In genomic region chr1:179326262-179326964, GRCm38 (mm10) we compare ENCODE assay signal across 11 mouse cellular contexts.
A peak's percentile ranks its signal among the peaks of the same experiment; 100 is the strongest.
DNase-seq lines count a peak whose midpoint lies in the region; ATAC-seq lines count a peak whose summit lies in the region.
"Had no signal": no experiment of that assay in that cellular context is flagged by ENCODE, and none has a peak within 500 bp of the region (broad histone marks: within the 10 kb centered on the region; RNA-seq: fewer than 3 reads in every experiment).

No protein-coding gene starts in this region.

- H3K9me3 ChIP-seq in forebrain, embryonic 13.5 days (replicated peaks) = no peaks in the 10 kb centered on the region
- H3K9me3 ChIP-seq in forebrain, embryonic 10.5 days = no peaks in the 10 kb centered on the region
- no peaks in the 10 kb centered on the region for H3K9me3 ChIP-seq in hindbrain, embryonic 10.5 days
- H3K9me3 ChIP-seq in intestine, embryonic 15.5 days = no peaks in the 10 kb centered on the region
- H3K9me3 ChIP-seq: heart, embryonic 13.5 days; liver, embryonic 15.5 days had no signal

- ATAC-seq in forebrain, embryonic 13.5 days = peak; percentile 92
- no peak for ATAC-seq in intestine, embryonic 15.5 days

- no peak overlapping the region for H3K9ac ChIP-seq in forebrain, embryonic 13.5 days
- no peak overlapping the region for H3K9ac ChIP-seq in intestine, embryonic 15.5 days
- H3K9ac ChIP-seq: heart, embryonic 13.5 days; liver, embryonic 15.5 days had no signal

- H3K36me3 ChIP-seq in forebrain, embryonic 13.5 days (ENCODE audit: poor library complexity, severe bottlenecking) = no peaks in the 10 kb centered on the region
- H3K36me3 ChIP-seq in forebrain, embryonic 10.5 days (replicated peaks) = no peaks in the 10 kb centered on the region
- H3K36me3 ChIP-seq in hindbrain, embryonic 10.5 days = no peaks in the 10 kb centered on the region
- H3K36me3 ChIP-seq in intestine, embryonic 15.5 days = no peaks in the 10 kb centered on the region
- H3K36me3 ChIP-seq: heart, embryonic 13.5 days; liver, embryonic 15.5 days had no signal

- H3K27me3 ChIP-seq in forebrain, embryonic 13.5 days = no peaks in the 10 kb centered on the region
- H3K27me3 ChIP-seq in forebrain, embryonic 10.5 days (ENCODE audit: poor library complexity, severe bottlenecking) = no peaks in the 10 kb centered on the region
- H3K27me3 ChIP-seq in hindbrain, embryonic 10.5 days (ENCODE audit: insufficient read depth, poor library complexity, severe bottlenecking) = no peaks in the 10 kb centered on the region
- H3K27me3 ChIP-seq in intestine, embryonic 15.5 days (replicated peaks) = no peaks in the 10 kb centered on the region
- H3K27me3 ChIP-seq: heart, embryonic 13.5 days; liver, embryonic 15.5 days had no signal

- no peak overlapping the region for H3K4me2 ChIP-seq in forebrain, embryonic 13.5 days
- H3K4me2 ChIP-seq in intestine, embryonic 15.5 days (replicated peaks) = no peak overlapping the region
- H3K4me2 ChIP-seq: heart, embryonic 13.5 days; liver, embryonic 15.5 days had no signal

- WGBS in forebrain, embryonic 13.5 days = 80% methylated on average over 9 of the region's 9 CpGs
- WGBS in forebrain, embryonic 10.5 days = 93% methylated on average over 9 of the region's 9 CpGs
- WGBS in hindbrain, embryonic 10.5 days = 85% methylated on average over 9 of the region's 9 CpGs
- 89% methylated on average over 9 of the region's 9 CpGs for WGBS in intestine, embryonic 15.5 days

- DNase-seq in forebrain, embryonic 10.5 days (ENCODE audit: extremely low spot score, low spot score) = no peak
- peak; percentile 24 for DNase-seq in hindbrain, embryonic 10.5 days (ENCODE audit: low spot score)
- peak; percentile 27 to 50 for DNase-seq in left cerebral cortex, postnatal 14 days (ENCODE audit: low spot score in 2 of 2)
- peak; percentile 73 to 79 for DNase-seq in right cerebral cortex, postnatal 10 days (ENCODE audit: low spot score in 2 of 2)
- DNase-seq in ovary, adult 18-20 months (ENCODE audit: low spot score) = no peak
- no peak for DNase-seq in kidney, adult 8-10 months

- intact Hi-C loops in left cerebral cortex, postnatal 14 days (cut with DNase I) = no loop called here

- peaks cover 11% of the 10 kb centered on the region for H3K4me1 ChIP-seq in forebrain, embryonic 13.5 days
- H3K4me1 ChIP-seq in forebrain, embryonic 10.5 days = peaks cover 6% of the 10 kb centered on the region; the same call in 1 of the 2 replicates
- peaks cover 17% of the 10 kb centered on the region for H3K4me1 ChIP-seq in hindbrain, embryonic 10.5 days (replicated peaks)
- H3K4me1 ChIP-seq in intestine, embryonic 15.5 days (replicated peaks) = no peaks in the 10 kb centered on the region
- H3K4me1 ChIP-seq: liver, embryonic 15.5 days had no signal

- no peak overlapping the region for H3K27ac ChIP-seq in forebrain, embryonic 13.5 days
- no peak overlapping the region for H3K27ac ChIP-seq in forebrain, embryonic 10.5 days
- 0 out of 2 replicates have a peak overlapping the region, but pooled peaks have one; percentile 40 for H3K27ac ChIP-seq in hindbrain, embryonic 10.5 days
- no peak overlapping the region for H3K27ac ChIP-seq in intestine, embryonic 15.5 days
- H3K27ac ChIP-seq: heart, embryonic 13.5 days; kidney, postnatal 0 days; liver, embryonic 15.5 days had no signal

- H3K4me3 ChIP-seq in forebrain, embryonic 13.5 days = no peak overlapping the region
- no peak overlapping the region for H3K4me3 ChIP-seq in forebrain, embryonic 10.5 days
- H3K4me3 ChIP-seq in hindbrain, embryonic 10.5 days = no peak overlapping the region
- H3K4me3 ChIP-seq in intestine, embryonic 15.5 days (replicated peaks) = no peak overlapping the region
- H3K4me3 ChIP-seq: heart, embryonic 13.5 days; liver, embryonic 15.5 days had no signal

Comparison
In these comparisons a context has a peak if more than half of its experiments do, and no peak if none do; other contexts are left out.
1. DNase-seq: peak in hindbrain, embryonic 10.5 days (single experiment), left cerebral cortex, postnatal 14 days (2 of 2) and right cerebral cortex, postnatal 10 days (2 of 2); none in forebrain, embryonic 10.5 days (single experiment), ovary, adult 18-20 months (single experiment) and kidney, adult 8-10 months (0 of 2).